Mouse (Mus musculus): Measurements from ENCODE around the gene Cyp2d10. TPM values are rescaled to one million over a fixed set of nuclear protein-coding genes. Genes with fewer than 3 reads are reported as not detected.
"Not testable (repeated sequence)": the region's sequence is repeated elsewhere in the genome, so short reads cannot be mapped to it uniquely, and the experiment has no call there.

The Cyp2d10 gene
- total RNA-seq (2015; ENCODE audit: low replicate concordance) (not detected in 2 replicates), total RNA-seq (2017; ENCODE audit: low replicate concordance) (not detected in 2 replicates)

DNA sequence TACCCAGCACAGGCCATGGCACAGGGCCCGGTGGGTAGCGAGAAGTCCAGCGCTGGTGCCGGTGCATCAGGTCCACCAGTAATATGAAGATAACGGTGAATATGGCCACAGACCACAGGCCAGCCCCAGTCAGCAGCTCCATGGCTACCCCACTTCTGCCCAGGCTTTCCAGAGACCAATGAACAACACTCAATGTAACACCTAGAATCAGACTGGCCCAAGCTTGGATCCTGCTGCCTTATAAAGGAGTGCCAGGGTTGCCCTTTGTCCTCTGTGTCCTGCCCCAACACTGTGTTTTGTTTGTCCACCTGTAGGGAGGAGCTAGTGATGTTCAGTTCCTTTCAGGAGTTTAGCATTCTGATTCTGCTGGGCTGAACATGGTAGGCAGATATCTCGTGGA, at the start of gene Cyp2d10:
Gene Cyp2d10, minus strand, starts transcription at position 215 of the 400 bp plus-strand sequence.
- ATAC-seq (replicated peaks; ENCODE audit: low FRiP score, poor library complexity, severe bottlenecking) = no peak

DNA sequence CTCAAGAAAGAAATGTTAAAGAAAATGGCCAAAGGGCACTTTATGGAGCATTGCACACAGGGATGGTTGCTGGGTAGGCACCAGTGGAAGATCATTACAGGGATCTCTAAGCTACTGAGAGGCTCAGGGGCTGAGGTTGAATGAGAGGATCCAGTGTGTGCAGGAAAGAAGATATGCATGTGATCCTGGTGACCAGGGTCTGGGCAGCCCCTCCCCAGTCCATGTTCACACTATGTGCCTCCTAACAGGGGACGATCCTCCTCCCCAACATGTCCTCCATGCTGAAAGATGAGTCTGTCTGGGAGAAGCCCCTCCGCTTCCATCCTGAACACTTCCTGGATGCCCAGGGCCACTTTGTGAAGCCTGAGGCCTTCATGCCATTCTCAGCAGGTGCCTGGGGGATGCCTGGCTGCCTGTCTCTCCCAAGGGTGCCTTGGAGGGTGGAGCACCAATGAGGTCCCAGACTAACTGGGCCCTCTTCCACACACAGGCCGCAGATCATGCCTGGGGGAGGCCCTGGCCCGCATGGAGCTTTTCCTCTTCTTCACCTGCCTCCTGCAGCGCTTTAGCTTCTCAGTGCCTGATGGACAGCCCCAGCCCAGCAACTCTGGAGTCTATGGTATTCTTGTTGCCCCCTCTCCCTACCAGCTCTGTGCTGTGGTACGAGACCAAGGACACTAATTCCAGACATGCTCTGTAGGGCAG, 49.2 kb upstream of the Cyp2d10 start:
- not testable (repeated sequence) for ATAC-seq (replicated peaks; ENCODE audit: low FRiP score, poor library complexity, severe bottlenecking)

DNA sequence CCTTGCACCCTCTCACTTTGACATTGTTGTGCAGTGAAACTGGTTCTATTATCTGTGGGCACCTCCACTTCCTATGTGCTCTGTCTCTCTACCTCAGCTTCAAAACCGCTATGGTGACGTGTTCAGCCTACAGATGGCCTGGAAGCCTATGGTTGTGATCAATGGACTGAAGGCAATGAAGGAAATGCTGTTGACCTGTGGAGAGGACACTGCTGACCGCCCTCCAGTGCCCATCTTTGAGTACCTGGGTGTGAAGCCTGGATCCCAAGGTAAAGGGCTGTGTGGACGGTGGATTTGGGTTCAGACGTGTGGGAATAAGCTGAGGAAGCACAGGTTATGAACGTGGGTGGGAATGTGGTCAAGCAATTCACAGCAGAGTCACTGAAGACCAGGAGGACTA, 46.5 kb upstream of the Cyp2d10 start:
- not testable (repeated sequence) for ATAC-seq (replicated peaks; ENCODE audit: low FRiP score, poor library complexity, severe bottlenecking)

DNA sequence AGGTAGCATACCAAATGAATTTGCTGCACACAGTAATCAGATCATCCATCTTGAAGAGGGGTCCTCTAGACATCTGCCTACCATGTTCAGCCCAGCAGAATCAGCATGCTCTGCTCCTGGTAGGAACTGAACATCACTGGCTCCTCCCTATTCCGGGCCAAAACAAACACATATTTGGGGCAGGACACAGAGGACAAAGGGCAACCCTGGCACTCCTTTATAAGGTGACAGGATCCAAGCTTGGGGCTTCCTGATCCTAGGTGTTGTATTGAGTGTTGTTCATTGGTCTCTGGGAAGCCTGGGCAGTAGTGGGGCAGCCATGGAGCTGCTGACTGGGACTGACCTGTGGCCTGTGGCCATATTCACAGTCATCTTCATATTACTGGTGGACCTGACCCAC, 45.1 kb upstream of the Cyp2d10 start:
- not testable (repeated sequence) for ATAC-seq (replicated peaks; ENCODE audit: low FRiP score, poor library complexity, severe bottlenecking)

DNA sequence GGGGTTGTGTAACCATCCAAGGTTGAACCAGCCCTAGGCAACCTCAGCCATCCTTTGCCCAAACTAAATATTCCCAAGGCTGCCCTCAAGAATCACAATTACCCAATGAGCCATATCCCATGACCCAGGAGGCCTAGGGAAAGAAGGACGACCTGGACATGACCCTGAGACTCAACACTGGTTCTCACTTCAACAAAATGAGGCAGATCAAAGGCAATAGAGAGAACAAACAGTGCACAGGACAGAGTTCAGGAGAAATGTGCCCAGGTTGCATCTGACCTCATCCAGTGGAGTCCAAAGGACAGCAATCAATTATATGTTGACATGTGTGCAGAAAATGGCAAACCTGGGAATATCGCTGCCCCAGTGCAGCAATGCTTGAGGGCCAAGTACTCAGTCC, 43.0 kb upstream of the Cyp2d10 start:
- not testable (repeated sequence) for ATAC-seq (replicated peaks; ENCODE audit: low FRiP score, poor library complexity, severe bottlenecking)

DNA sequence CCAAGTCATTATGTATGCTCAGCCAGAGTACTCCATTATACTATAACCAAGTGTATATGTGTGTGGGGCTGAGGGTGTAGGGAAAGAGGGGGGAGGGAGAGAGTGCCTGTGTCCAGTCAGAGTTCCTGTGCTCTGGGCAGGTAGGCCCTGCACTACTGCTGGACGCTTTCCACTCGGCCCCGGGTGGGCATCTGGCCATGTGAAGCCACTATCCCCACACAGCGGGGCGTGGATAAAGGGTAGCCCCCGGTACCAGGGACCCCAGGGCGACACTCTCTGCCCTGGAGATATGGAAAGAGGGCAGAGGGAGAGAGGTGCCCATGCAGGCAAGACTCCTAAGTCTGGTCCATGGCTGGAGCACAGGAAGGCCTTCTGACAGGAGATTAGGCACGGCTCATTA, 38.2 kb upstream of the Cyp2d10 start:
- no peak for ATAC-seq (replicated peaks; ENCODE audit: low FRiP score, poor library complexity, severe bottlenecking)

DNA sequence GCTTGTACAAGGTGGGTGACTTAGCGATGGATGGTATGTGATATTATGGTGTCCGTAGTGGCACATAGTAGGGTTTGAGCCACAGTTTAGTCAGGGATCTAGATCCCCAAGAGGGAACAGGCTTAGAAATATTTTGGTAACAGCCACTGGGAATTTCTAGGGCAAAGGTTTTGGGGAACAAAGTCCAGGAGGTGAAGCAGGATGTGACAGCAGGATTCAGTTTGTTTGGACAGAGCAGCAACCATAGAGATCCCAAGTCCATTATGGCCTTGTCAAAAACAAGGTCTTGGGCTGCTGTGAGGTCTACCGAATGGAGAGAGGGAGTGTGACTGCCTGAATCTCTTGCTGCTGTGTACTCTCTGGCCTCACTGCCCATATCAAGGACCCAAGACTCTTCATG, 36.7 kb upstream of the Cyp2d10 start:
- no peak for ATAC-seq (replicated peaks; ENCODE audit: low FRiP score, poor library complexity, severe bottlenecking)

DNA sequence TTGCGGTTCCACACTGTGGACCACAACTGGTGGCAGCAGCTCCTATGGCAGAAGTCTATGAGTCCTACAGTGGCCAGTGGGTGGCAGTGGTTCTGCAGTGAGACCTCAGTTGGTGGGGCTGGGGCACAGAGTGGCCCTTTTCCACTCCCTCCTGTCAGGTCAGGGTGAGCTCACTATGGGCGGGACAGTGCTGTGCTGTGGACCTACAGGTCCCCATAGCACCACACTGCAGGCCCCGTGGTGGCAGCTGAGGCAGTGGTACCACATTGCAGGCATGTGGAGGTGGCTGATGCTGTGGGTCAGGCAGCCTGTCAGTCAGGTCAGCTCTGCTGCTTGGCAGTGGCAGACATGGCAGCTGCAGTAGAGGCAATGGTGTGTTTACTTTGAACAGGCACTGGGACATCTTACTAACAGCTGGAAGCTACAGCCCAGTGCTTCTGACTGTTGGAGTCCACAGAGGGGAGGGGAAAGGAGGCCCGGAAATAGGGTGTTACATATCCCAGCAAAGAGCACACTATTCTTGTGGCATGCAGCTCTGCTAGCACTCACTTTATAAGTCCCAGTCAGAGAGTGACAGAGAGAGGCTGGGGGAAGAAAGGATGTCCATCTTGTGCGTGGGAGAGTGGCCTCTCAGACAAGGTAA, 31.1 kb upstream of the Cyp2d10 start:
- no peak for ATAC-seq (replicated peaks; ENCODE audit: low FRiP score, poor library complexity, severe bottlenecking)

DNA sequence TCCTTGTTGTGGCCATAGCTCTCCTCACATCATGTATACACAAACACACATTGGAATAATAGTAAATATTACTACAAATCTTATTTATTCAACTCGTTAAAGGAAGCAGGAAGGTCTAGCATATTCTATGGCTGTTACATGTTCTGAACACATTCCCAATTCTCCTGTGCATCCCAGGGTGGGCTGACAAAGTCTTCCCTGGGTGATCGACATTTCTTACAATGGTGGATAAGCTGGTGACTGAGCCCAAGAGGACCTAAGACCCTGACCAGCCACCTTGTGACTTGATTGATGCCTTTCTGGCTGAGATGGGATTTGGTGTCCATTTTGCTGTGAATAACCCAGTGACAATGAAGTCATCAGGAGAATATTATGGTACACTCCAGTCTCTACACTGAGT, 28.6 kb upstream of the Cyp2d10 start:
- no peak for ATAC-seq (replicated peaks; ENCODE audit: low FRiP score, poor library complexity, severe bottlenecking)

DNA sequence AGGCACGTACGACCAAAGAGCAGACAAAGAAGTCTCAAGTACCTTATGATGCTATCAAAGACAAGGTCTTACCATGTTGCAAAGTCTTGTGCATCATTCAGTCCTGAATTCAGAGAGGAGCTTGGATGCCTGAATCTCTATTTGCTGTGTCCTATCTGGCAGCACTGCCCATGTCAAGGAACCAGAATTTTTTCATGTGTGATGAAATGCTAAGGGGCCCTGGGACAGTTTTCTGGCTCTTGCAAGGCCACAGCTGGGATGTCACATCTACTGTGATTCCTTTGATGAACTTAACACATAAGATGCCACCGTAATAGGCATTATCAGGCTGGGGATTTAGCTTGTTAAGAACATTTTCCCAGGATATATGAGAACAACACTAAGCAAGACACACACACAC, 28.0 kb upstream of the Cyp2d10 start:
- no peak for ATAC-seq (replicated peaks; ENCODE audit: low FRiP score, poor library complexity, severe bottlenecking)

DNA sequence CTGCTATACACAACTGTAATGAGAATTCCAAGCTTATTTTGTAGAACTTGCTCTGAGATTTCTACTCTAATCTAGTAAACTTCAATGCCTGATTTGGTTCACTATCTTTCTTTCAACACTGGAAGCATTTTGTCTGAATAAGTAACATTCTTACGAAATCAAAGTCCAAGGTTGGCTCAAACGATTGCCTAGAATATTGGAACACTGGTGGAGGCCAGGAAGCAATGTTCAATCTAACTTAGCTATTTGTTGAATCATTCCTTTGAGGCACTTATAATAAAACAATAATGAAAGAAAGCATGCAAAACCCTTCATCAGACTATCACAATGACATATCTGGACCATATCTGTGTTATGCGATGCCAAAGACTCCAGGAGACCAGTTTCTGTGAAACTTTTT, 27.5 kb upstream of the Cyp2d10 start:
- ATAC-seq (replicated peaks; ENCODE audit: low FRiP score, poor library complexity, severe bottlenecking) = no peak

DNA sequence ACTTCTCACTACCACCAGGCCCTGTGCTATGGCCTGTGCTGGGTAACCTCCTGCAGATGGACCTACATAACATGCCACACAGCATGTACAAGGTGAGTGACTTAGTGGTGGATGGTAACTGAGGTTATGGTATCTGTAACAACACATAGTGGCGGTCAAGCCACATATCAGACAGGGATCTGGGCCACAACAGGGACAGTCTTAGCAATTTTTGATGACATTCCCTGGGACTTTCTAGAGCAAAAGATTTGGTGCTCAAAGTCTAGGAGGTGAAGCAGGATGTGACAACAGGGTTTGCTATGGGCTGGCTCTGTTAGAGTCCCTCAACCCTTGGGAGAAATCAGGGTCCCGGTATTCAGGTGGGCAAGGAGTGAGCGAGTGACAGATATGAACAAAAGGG, 26.6 kb upstream of the Cyp2d10 start:
- no peak for ATAC-seq (replicated peaks; ENCODE audit: low FRiP score, poor library complexity, severe bottlenecking)

DNA sequence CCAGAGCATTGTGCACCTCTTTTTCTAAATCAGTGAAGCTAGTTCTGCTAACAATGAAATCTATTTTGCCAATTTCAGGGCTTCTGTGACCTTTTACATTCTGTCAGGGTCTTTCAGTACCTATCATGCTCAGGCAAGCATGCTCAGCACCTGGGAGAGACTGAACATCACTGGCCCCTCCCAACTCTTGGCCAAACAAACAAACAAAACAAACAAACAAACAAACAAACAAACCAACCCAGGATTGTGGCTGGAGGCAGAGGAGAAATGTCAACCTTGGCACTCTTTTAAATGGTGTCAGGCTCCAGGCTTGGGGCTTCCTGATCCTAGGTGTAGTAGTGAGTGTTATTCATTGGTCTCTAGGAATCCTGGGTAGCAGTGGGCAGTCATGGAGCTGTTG, 26.1 kb upstream of the Cyp2d10 start, which contains the start of gene Cyp2d9:
Gene Cyp2d9, plus strand, starts transcription at position 301 of the 400 bp plus-strand sequence.
- no peak for ATAC-seq (replicated peaks; ENCODE audit: low FRiP score, poor library complexity, severe bottlenecking)

DNA sequence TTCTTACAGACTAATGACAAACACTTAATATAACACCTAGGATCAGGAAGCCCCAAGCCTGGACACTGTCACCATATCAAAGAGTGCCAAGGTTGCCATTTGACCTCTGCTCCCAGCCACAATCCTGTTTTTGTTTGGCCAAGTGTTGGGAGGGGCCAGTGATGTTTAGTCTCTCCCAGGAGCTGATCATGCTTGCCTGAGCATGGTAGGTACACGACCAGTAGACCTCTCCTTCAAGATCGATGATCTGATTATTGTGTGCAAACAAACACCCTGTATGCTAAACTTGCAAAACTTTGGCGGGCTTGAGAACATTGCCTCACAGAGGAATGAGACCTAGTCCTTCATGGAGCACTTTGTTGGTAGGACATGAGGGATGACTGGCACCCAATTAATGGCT, 16.5 kb upstream of the Cyp2d10 start:
- ATAC-seq (replicated peaks; ENCODE audit: low FRiP score, poor library complexity, severe bottlenecking) = no peak

DNA sequence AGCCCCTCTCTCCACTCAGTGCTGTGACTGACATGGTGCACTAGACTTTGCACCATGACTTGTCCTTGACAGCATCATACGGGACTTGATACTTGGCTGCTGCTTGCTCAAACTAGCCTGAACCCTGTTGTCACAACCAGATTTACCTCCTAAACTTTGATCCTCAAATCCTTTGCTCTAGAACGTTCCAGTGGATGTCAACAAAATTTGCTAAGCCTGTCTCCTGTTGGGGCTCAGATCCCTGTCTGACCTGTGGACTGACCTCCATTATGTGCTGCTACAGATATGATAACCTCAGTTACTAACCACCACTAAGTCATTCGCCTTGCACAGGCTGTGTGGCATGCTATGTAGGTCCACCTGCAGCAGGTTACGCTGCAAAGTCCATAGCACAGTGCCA, 15.9 kb upstream of the Cyp2d10 start:
- ATAC-seq (replicated peaks; ENCODE audit: low FRiP score, poor library complexity, severe bottlenecking) = no peak

DNA sequence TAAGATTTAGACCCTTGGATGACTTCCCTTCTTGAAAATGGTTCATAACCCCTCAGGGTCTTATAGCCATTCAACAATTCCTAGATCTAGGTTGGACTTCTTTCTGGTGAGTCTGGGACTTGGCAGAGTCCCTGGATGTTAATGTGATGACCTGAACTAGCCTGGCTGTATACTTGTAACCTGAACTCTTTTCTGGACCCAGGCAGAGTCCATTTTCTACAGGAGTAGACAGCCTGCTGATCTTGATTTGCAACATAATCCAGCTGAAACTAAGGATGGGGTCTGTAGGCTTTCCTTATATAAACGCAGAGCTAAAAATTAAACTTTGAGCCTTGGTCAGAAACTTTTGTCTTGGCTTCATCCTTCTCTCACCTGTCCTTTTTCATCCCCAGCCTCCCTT, 11.6 kb upstream of the Cyp2d10 start:
- no peak for ATAC-seq (replicated peaks; ENCODE audit: low FRiP score, poor library complexity, severe bottlenecking)

DNA sequence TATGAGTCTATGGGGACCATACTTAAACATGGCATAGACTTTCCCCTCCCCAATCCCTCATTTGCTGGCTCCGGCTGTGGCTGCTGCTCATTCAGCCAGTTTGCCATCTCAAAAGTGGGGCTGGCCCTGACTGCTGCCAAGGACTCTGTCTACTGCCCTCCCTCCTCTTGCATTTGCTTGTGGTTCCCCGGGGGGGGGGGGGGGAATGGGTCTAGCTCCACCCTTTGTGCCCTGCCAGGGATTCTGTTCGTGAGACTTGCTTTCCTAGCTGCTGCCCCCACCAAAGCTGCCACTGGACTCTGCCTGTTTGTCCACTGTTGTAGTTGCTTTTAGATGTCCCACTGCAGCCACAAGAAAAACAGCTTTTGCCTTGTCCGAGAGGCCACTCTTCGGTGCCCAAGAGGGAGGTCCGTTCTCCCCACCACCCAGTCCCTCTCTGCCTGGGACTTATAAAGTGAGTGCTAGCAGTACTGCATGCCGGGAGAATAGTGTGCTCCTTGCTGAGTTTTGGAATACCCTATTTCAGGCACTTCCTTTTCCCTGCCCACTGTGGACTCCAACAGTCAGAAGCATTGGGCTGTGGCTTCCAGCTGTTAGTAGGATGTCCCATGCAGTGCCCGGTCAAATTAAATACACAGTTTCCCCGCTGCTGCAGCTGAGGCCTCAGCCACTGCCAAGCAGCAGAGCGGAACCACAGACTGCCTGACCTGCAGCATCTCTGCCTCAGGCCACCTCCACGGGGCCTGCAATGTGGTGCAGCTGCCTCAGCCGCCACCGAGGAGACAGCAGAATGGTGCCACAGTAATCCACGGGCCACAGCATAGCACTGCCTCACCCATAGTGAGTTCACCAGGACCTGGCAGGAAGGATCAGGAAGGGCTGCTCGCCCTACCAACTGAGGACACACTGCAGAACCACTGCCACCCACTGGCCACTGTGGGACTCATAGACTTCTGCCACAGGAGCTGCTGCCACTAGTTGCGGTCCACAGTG, 10.1 kb upstream of the Cyp2d10 start:
- peak; percentile 77 for ATAC-seq (replicated peaks; ENCODE audit: low FRiP score, poor library complexity, severe bottlenecking)

DNA sequence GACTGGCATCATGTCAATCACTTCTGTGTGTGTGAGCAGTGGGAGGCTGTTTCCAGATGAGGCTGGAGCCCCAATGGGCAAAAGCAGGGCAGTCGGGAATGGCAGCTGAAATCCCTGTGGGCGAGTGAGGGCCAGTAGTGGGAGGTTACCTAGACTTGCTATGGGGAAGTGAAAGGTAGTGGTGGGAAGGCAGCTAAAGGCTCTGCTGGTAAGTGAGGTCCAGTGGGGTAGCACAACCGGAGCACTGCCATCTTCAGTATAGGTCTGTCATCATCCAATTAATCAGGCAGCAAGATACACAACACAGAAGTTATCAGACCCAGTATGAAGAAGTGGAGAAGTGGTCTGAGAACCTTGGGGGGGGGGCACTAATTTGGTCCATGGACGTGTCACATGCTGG, 541 bp upstream of the Cyp2d10 start:
- no peak for ATAC-seq (replicated peaks; ENCODE audit: low FRiP score, poor library complexity, severe bottlenecking)

DNA sequence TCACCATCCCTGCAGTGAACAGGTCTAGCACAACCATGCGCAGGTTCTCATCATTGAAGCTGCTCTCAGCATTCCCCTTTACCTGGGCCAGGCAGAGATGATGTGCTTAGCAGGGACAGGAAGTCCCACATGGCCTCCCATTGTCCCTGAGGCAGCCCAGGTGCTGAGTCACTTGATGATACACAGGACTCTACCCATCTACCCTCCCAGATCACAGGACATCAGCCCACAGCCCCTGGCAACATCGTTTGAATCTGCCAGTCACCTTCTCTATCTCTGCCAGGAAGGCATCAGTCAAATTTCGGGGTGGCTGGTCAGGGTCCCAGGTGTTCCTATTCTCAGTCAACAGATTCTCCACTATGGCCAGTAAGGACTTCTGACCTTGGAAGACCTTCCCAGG, 2.8 kb downstream of the Cyp2d10 start:
- ATAC-seq (replicated peaks; ENCODE audit: low FRiP score, poor library complexity, severe bottlenecking) = no peak

DNA sequence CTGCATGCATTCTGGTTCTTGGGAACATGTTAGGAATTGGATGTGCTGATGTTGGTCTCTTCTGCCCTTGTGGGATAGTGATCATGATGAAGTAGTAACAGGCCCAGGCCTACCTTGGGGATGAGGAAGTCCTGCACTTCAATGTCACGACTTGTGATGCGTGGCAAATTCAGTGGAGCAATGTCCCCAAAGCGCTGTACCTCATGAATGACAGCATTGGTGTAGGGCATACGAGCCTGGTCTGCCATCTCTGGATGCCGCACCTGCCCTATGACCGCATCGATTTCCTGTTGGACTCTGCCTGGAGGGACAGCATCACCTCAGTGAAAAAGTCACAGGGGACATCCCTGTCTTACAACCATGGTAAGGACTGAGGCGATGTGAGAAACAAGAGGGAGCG, 3.4 kb downstream of the Cyp2d10 start:
- ATAC-seq (replicated peaks; ENCODE audit: low FRiP score, poor library complexity, severe bottlenecking) = no peak

Data from erythroid progenitor cell, adult 5-6 weeks (primary cell).